Mouse (Mus musculus): Measurements from ENCODE around the gene Rcsd1.
A peak's percentile ranks its signal among the peaks of the same experiment; 100 is the strongest.

The Rcsd1 gene

DNA sequence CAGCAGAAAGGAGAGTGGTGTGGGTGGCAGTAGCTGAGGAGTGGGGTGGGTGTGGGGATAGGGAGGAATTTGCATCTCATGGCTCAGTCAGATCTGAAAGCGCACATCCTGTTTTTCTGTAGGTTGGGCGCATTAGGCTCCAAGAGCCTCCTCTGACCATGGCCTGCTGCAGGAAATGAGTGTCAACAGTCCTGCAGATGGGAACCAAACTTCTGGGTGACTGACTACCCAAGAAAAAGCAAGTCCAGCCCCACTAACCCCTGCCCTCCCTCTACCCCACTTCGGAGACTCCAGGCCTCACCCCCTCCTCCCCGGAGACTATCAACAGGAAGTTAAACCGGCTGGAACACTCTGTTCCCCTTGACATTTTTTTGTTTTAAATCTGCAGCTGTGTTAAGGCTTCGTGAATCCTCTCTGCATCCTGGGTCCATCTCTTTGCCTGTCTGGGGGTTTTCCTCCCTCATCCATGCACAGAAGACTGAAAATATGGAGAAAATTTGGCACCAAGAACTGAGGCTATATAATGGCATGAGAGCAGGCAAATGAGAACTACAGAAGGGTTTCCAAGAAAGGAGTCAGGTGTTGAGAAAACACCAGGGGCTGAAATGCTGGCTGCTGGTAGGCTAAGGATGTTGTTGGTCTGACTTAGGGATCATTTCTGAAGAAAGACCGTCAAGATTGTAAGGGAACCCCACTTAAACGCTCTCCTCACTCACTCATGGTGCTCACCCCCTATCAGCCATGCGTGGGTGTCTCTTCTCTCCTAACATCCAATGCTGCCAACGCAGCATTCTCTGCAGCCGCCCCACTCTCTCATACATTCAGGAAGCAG is 8.4 kb upstream of the Rcsd1 start:
- DNase-seq (ENCODE audit: low spot score), result peak; percentile 89

- no peak for DNase-seq (ENCODE audit: low spot score)
Observed at GRCm38 (mm10) chr1:165716426-165716825, 6.9 kb upstream of the Rcsd1 start.

GRCm38 (mm10) chr1:165713798-165714197 is 4.2 kb upstream of the Rcsd1 start:
- DNase-seq (ENCODE audit: low spot score), result no peak

GRCm38 (mm10) chr1:165711914-165712313 is 2.4 kb upstream of the Rcsd1 start:
- no peak for DNase-seq (ENCODE audit: low spot score)

GRCm38 (mm10) chr1:165708686-165709380 is 724 bp downstream of the Rcsd1 start:
- DNase-seq (ENCODE audit: low spot score), result no peak

GRCm38 (mm10) chr1:165707640-165708322 is 1.8 kb downstream of the Rcsd1 start:
- peak; percentile 85 for DNase-seq (ENCODE audit: low spot score)

- DNase-seq (ENCODE audit: low spot score), result no peak
Observed at GRCm38 (mm10) chr1:165707241-165707639, 2.3 kb downstream of the Rcsd1 start.

DNA sequence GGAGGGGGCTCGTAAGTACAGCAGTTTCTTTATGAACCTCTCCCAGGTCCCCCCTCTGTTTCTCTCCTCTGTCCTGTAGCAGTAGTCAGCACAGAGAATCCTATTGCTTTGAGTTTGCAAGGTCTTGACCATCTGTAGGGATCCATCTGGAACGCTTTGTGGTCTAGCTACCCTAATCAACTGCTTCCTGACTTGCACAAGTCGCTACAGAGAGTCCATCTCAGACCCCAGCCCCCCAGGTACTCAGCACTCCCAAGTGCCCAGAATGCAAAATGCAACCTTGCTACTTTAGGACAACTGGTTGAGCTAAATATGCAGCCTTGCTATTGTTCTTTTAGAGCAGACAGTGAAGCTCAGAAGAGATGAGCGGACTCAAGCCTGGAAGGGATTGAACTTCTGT is 3.1 kb downstream of the Rcsd1 start:
- DNase-seq (ENCODE audit: low spot score), result no peak

GRCm38 (mm10) chr1:165705868-165706348 is 3.6 kb downstream of the Rcsd1 start:
- DNase-seq (ENCODE audit: low spot score), result no peak

- no peak for DNase-seq (ENCODE audit: low spot score)
Observed at GRCm38 (mm10) chr1:165705368-165705767, 4.2 kb downstream of the Rcsd1 start.

GRCm38 (mm10) chr1:165704841-165705240 is 4.7 kb downstream of the Rcsd1 start:
- DNase-seq (ENCODE audit: low spot score), result no peak

GRCm38 (mm10) chr1:165702221-165703031 is 7.1 kb downstream of the Rcsd1 start:
- no peak for DNase-seq (ENCODE audit: low spot score)

DNA sequence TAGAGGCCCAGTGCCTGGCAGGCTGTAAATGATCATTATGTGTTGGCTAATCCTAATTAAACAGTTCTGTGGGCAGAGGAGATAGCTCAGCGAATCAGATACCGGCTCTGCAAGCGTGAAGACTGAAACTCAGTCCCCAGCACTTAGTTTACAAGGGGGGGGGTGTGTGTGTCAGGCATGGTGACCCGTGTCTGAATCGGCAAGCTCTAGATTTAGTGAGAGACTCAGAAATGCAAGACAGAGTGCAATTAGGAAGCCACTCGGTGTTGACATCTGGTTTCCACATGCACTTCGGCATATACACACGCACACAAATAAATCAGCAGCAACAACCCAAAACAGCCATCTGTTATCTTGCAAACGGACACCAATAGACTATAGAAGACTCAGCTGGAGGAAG is 8.0 kb downstream of the Rcsd1 start:
- no peak for DNase-seq (ENCODE audit: low spot score)

GRCm38 (mm10) chr1:165700933-165701518 is 8.5 kb downstream of the Rcsd1 start:
- no peak for DNase-seq (ENCODE audit: low spot score)

- peak; percentile 53 for DNase-seq (ENCODE audit: low spot score)
Observed at GRCm38 (mm10) chr1:165700376-165700815, 9.2 kb downstream of the Rcsd1 start.

DNA sequence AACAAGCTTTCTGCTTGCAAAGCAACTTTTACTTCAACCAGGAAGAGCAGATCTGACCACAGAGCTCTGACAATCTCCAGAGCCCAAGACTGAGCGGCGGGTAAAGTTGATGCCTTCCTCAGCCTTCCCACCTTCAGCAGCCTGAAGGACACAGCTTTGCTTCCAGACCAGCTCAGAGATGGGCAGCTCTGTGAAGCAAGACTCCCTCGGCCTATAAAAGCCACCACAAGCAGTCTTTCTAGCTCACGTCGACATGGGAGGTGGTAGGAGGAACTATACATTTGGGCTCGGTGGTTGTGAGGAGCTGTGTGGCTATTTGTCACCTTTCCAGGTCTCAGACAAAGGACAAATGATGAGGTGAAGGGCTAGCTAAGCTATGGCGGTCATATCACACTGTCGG is 11.9 kb downstream of the Rcsd1 start:
- DNase-seq (ENCODE audit: low spot score), result no peak

GRCm38 (mm10) chr1:165696870-165697269 is 12.7 kb downstream of the Rcsd1 start:
- no peak for DNase-seq (ENCODE audit: low spot score)

- DNase-seq (ENCODE audit: low spot score), result no peak
Observed at GRCm38 (mm10) chr1:165696040-165696439, 13.5 kb downstream of the Rcsd1 start.

DNA sequence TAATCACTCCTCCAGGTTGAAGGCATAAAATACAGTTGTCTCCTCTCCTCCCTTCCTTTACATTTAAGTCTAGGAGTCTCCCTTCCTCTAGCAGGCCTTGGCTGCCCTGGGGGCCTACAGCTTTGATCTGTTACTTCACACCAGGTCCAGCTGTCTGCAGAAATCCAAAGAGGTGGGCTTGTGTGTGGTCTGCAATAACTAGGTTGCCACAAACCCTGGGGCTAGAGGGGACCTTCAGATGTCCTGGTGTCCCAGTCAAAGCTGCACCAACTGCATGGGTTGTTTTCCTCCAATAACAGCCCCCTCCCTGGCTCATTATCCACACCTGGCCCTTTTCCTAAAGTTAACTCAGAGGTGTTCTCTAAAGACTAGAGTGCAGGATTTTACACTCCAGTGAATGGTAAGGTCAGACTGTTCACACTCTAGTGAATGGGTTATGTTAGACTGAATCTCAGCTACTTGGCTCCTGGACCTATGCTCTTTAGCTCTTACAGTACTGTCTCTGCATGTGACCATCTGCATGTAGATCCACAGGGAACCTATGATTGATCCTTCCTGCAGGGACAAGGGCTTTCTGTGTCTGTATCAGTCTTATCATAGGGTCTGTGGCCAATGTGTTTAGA is 14.1 kb downstream of the Rcsd1 start:
- DNase-seq (ENCODE audit: low spot score), result no peak

- DNase-seq (ENCODE audit: low spot score), result no peak
Observed at GRCm38 (mm10) chr1:165693856-165694255, 15.7 kb downstream of the Rcsd1 start.

- DNase-seq (ENCODE audit: low spot score), result peak; percentile 80
Observed at GRCm38 (mm10) chr1:165691516-165691915, 18.0 kb downstream of the Rcsd1 start.

All from lung, postnatal 25 days (tissue).